Mouse (Mus musculus) cerebellum, adult 11-12 months (tissue): ENCODE data around the gene Pik3cd.
"Not testable (repeated sequence)": the region's sequence is repeated elsewhere in the genome, so short reads cannot be mapped to it uniquely, and the experiment has no call there.

Experiments
- DNase-seq: peaks from one replicate; pipeline ENCODE4 v3.0.0; 2022

Pik3cd gene

GRCm38 (mm10) chr4:149641956-149642355 is 60.4 kb downstream of the Pik3cd start:
- no peak for DNase-seq

- DNase-seq: no peak
Measured at GRCm38 (mm10) chr4:149641400-149641799, 61.0 kb downstream of the Pik3cd start.

- DNase-seq: no peak
Measured at GRCm38 (mm10) chr4:149640831-149641230, 61.5 kb downstream of the Pik3cd start.

- DNase-seq: no peak
Measured at GRCm38 (mm10) chr4:149637942-149638341, 64.4 kb downstream of the Pik3cd start.

- no peak for DNase-seq
Measured at GRCm38 (mm10) chr4:149635915-149636415, 66.4 kb downstream of the Pik3cd start.

GRCm38 (mm10) chr4:149634966-149635365 is 67.4 kb downstream of the Pik3cd start:
- no peak for DNase-seq

- DNase-seq: no peak
Measured at GRCm38 (mm10) chr4:149634157-149634556, 68.2 kb downstream of the Pik3cd start.

- DNase-seq: no peak
Measured at GRCm38 (mm10) chr4:149632670-149633307, 69.6 kb downstream of the Pik3cd start.

GRCm38 (mm10) chr4:149628810-149629209 is 73.6 kb downstream of the Pik3cd start:
- DNase-seq: no peak

GRCm38 (mm10) chr4:149628372-149628771 is 74.0 kb downstream of the Pik3cd start:
- DNase-seq: peak; percentile 53

GRCm38 (mm10) chr4:149626809-149627208 is 75.6 kb downstream of the Pik3cd start:
- no peak for DNase-seq

- no peak for DNase-seq
Measured at GRCm38 (mm10) chr4:149623711-149624110, 78.7 kb downstream of the Pik3cd start.

- no peak for DNase-seq
Measured at GRCm38 (mm10) chr4:149621286-149621685, 81.1 kb downstream of the Pik3cd start.

- no peak for DNase-seq
Measured at GRCm38 (mm10) chr4:149619988-149620387, 82.4 kb downstream of the Pik3cd start.

GRCm38 (mm10) chr4:149616999-149617398 is 85.4 kb downstream of the Pik3cd start:
- DNase-seq: not testable (repeated sequence)

GRCm38 (mm10) chr4:149614869-149615268 is 87.5 kb downstream of the Pik3cd start:
- no peak for DNase-seq

- DNase-seq: not testable (repeated sequence)
Measured at GRCm38 (mm10) chr4:149613497-149613896, 88.9 kb downstream of the Pik3cd start.

- DNase-seq: no peak
Measured at GRCm38 (mm10) chr4:149611376-149612044, 90.9 kb downstream of the Pik3cd start.

GRCm38 (mm10) chr4:149609256-149610025 is 92.9 kb downstream of the Pik3cd start:
- DNase-seq: no peak

- no peak for DNase-seq
Measured at GRCm38 (mm10) chr4:149608309-149608638, 94.1 kb downstream of the Pik3cd start.

GRCm38 (mm10) chr4:149607591-149608308 is 94.6 kb downstream of the Pik3cd start:
- no peak for DNase-seq

GRCm38 (mm10) chr4:149606766-149607358 is 95.5 kb downstream of the Pik3cd start:
- no peak for DNase-seq

- no peak for DNase-seq
Measured at GRCm38 (mm10) chr4:149606056-149606455, 96.3 kb downstream of the Pik3cd start.
